Mouse (Mus musculus): Measurements from ENCODE around the gene Aurkb. TPM values are rescaled to one million over a fixed set of nuclear protein-coding genes. Genes with fewer than 3 reads are reported as not detected.

The Aurkb gene
- polyA plus RNA-seq, 1 experiment, result 28.2 TPM

GRCm38 (mm10) chr11:69074776-69075069 lies 29.3 kb downstream of the Aurkb start:
- Histone ChIP-seq H3K4me3 (no peak overlapping the region), H3K27me3 (ENCODE audit: control insufficient read depth, insufficient read depth, insufficient read length) (no peaks in the 10 kb centered on the region), H3ac (ENCODE audit: control insufficient read depth, insufficient read length) (no peak overlapping the region), H3K4me2 (ENCODE audit: low read depth) (no peak overlapping the region), H3K79me2 (ENCODE audit: control insufficient read depth, insufficient read depth) (no peaks in the 10 kb centered on the region), H3K36me3 (ENCODE audit: control insufficient read depth, insufficient read depth) (no peaks in the 10 kb centered on the region)
- TF ChIP-seq USF1 (IDR thresholded peaks at IDR 0.05; ENCODE audit: low read depth) (no peak), TCF3 (IDR thresholded peaks at IDR 0.05; ENCODE audit: insufficient read length, low read depth) (no peak), SRF (IDR thresholded peaks at IDR 0.05; ENCODE audit: control insufficient read depth, insufficient read length, low read depth) (no peak), MYOG (IDR thresholded peaks at IDR 0.05; ENCODE audit: control insufficient read depth in 1 of 3, insufficient read depth in 1 of 3, insufficient read length in 2 of 3, low read depth in 2 of 3) (no peak), E2F4 (IDR thresholded peaks at IDR 0.05; ENCODE audit: insufficient read depth) (no peak), REST (IDR thresholded peaks at IDR 0.05; ENCODE audit: insufficient read depth, insufficient read length) (no peak), POLR2AphosphoS2 (IDR thresholded peaks at IDR 0.05; ENCODE audit: insufficient read length, low read depth) (no peak), TCF12 (IDR thresholded peaks at IDR 0.05; ENCODE audit: insufficient read depth, poor library complexity, severe bottlenecking) (no peak), CEBPB (IDR thresholded peaks at IDR 0.05; ENCODE audit: insufficient read depth, poor library complexity, severe bottlenecking) (no peak), MYOD1 (IDR thresholded peaks at IDR 0.05; ENCODE audit: control insufficient read depth in 1 of 3, insufficient read length in 2 of 3, low read depth in 2 of 3) (no peak), POLR2A (IDR thresholded peaks at IDR 0.05; ENCODE audit: insufficient read length, low read depth) (no peak), MAX (IDR thresholded peaks at IDR 0.05; ENCODE audit: low read depth) (no peak)

- Histone ChIP-seq H3K4me2 (ENCODE audit: low read depth) (no peak overlapping the region), H3K79me2 (ENCODE audit: control insufficient read depth, insufficient read depth) (no peaks in the 10 kb centered on the region), H3K27me3 (ENCODE audit: control insufficient read depth, insufficient read depth, insufficient read length) (no peaks in the 10 kb centered on the region), H3K36me3 (ENCODE audit: control insufficient read depth, insufficient read depth) (no peaks in the 10 kb centered on the region), H3K4me3 (no peak overlapping the region), H3ac (ENCODE audit: control insufficient read depth, insufficient read length) (no peak overlapping the region)
- TF ChIP-seq E2F4 (IDR thresholded peaks at IDR 0.05; ENCODE audit: insufficient read depth) (no peak), MYOG (IDR thresholded peaks at IDR 0.05; ENCODE audit: control insufficient read depth in 1 of 3, insufficient read depth in 1 of 3, insufficient read length in 2 of 3, low read depth in 2 of 3) (no peak), SRF (IDR thresholded peaks at IDR 0.05; ENCODE audit: control insufficient read depth, insufficient read length, low read depth) (no peak), POLR2A (IDR thresholded peaks at IDR 0.05; ENCODE audit: insufficient read length, low read depth) (no peak), TCF3 (IDR thresholded peaks at IDR 0.05; ENCODE audit: insufficient read length, low read depth) (no peak), POLR2AphosphoS2 (IDR thresholded peaks at IDR 0.05; ENCODE audit: insufficient read length, low read depth) (no peak), MYOD1 (IDR thresholded peaks at IDR 0.05; ENCODE audit: control insufficient read depth in 1 of 3, insufficient read length in 2 of 3, low read depth in 2 of 3) (no peak), TCF12 (IDR thresholded peaks at IDR 0.05; ENCODE audit: insufficient read depth, poor library complexity, severe bottlenecking) (no peak), USF1 (IDR thresholded peaks at IDR 0.05; ENCODE audit: low read depth) (no peak), CEBPB (IDR thresholded peaks at IDR 0.05; ENCODE audit: insufficient read depth, poor library complexity, severe bottlenecking) (no peak), MAX (IDR thresholded peaks at IDR 0.05; ENCODE audit: low read depth) (no peak), REST (IDR thresholded peaks at IDR 0.05; ENCODE audit: insufficient read depth, insufficient read length) (no peak)
Measured at GRCm38 (mm10) chr11:69075764-69076479, 30.5 kb downstream of the Aurkb start.

GRCm38 (mm10) chr11:69076572-69076971 lies 31.1 kb downstream of the Aurkb start:
- TF ChIP-seq MAX (IDR thresholded peaks at IDR 0.05; ENCODE audit: low read depth) (no peak), TCF3 (IDR thresholded peaks at IDR 0.05; ENCODE audit: insufficient read length, low read depth) (no peak), POLR2AphosphoS2 (IDR thresholded peaks at IDR 0.05; ENCODE audit: insufficient read length, low read depth) (no peak), CEBPB (IDR thresholded peaks at IDR 0.05; ENCODE audit: insufficient read depth, poor library complexity, severe bottlenecking) (no peak), REST (IDR thresholded peaks at IDR 0.05; ENCODE audit: insufficient read depth, insufficient read length) (no peak), SRF (IDR thresholded peaks at IDR 0.05; ENCODE audit: control insufficient read depth, insufficient read length, low read depth) (no peak), MYOD1 (IDR thresholded peaks at IDR 0.05; ENCODE audit: control insufficient read depth in 1 of 3, insufficient read length in 2 of 3, low read depth in 2 of 3) (no peak), E2F4 (IDR thresholded peaks at IDR 0.05; ENCODE audit: insufficient read depth) (no peak), TCF12 (IDR thresholded peaks at IDR 0.05; ENCODE audit: insufficient read depth, poor library complexity, severe bottlenecking) (no peak), POLR2A (IDR thresholded peaks at IDR 0.05; ENCODE audit: insufficient read length, low read depth) (no peak)
- Histone ChIP-seq H3K4me3 (no peak overlapping the region), H3ac (ENCODE audit: control insufficient read depth, insufficient read length) (no peak overlapping the region), H3K79me2 (ENCODE audit: control insufficient read depth, insufficient read depth) (no peaks in the 10 kb centered on the region), H3K36me3 (ENCODE audit: control insufficient read depth, insufficient read depth) (no peaks in the 10 kb centered on the region), H3K27me3 (ENCODE audit: control insufficient read depth, insufficient read depth, insufficient read length) (no peaks in the 10 kb centered on the region), H3K4me2 (ENCODE audit: low read depth) (no peak overlapping the region)

- H3K36me3 ChIP-seq (ENCODE audit: control insufficient read depth, insufficient read depth), result no peaks in the 10 kb centered on the region
- no peak overlapping the region for H3K4me2 ChIP-seq (ENCODE audit: low read depth)
- no peaks in the 10 kb centered on the region for H3K79me2 ChIP-seq (ENCODE audit: control insufficient read depth, insufficient read depth)
- TF ChIP-seq MAX (IDR thresholded peaks at IDR 0.05; ENCODE audit: low read depth) (no peak), USF1 (IDR thresholded peaks at IDR 0.05; ENCODE audit: low read depth) (no peak), MYOD1 (IDR thresholded peaks at IDR 0.05; ENCODE audit: control insufficient read depth in 1 of 3, insufficient read length in 2 of 3, low read depth in 2 of 3) (no peak), REST (IDR thresholded peaks at IDR 0.05; ENCODE audit: insufficient read depth, insufficient read length) (no peak), POLR2A (IDR thresholded peaks at IDR 0.05; ENCODE audit: insufficient read length, low read depth) (no peak), CEBPB (IDR thresholded peaks at IDR 0.05; ENCODE audit: insufficient read depth, poor library complexity, severe bottlenecking) (no peak), E2F4 (IDR thresholded peaks at IDR 0.05; ENCODE audit: insufficient read depth) (no peak), MYOG (IDR thresholded peaks at IDR 0.05; ENCODE audit: control insufficient read depth in 1 of 3, insufficient read depth in 1 of 3, insufficient read length in 2 of 3, low read depth in 2 of 3) (no peak), POLR2AphosphoS2 (IDR thresholded peaks at IDR 0.05; ENCODE audit: insufficient read length, low read depth) (no peak), SRF (IDR thresholded peaks at IDR 0.05; ENCODE audit: control insufficient read depth, insufficient read length, low read depth) (no peak), TCF3 (IDR thresholded peaks at IDR 0.05; ENCODE audit: insufficient read length, low read depth) (no peak), TCF12 (IDR thresholded peaks at IDR 0.05; ENCODE audit: insufficient read depth, poor library complexity, severe bottlenecking) (no peak)
- no peak overlapping the region for H3K4me3 ChIP-seq
- no peaks in the 10 kb centered on the region for H3K27me3 ChIP-seq (ENCODE audit: control insufficient read depth, insufficient read depth, insufficient read length)
- no peak overlapping the region for H3ac ChIP-seq (ENCODE audit: control insufficient read depth, insufficient read length)
Measured at GRCm38 (mm10) chr11:69077316-69077715, 31.9 kb downstream of the Aurkb start.

Data from myocyte (in vitro differentiated cells).